Mouse (Mus musculus) spleen, adult 12 weeks (tissue): ENCODE data around the gene Efna3.

Experiments
- DNase-seq: peaks from one replicate; pipeline ENCODE4 v3.0.0; 2022; ENCODE audit warnings: low spot score

Efna3 gene

GRCm38 (mm10) chr3:89337721-89338578 lies 15.2 kb upstream of the Efna3 start, which contains the start of gene Efna4:
Gene Efna4, minus strand, starts transcription at chr3:89338028.
- DNase-seq, result no peak

- no peak for DNase-seq
Measured at GRCm38 (mm10) chr3:89337062-89337720, 14.4 kb upstream of the Efna3 start.

GRCm38 (mm10) chr3:89336529-89336928 lies 13.8 kb upstream of the Efna3 start:
- no peak for DNase-seq

GRCm38 (mm10) chr3:89333053-89333452 lies 10.3 kb upstream of the Efna3 start:
- DNase-seq, result no peak

GRCm38 (mm10) chr3:89332476-89332875 lies 9.7 kb upstream of the Efna3 start:
- DNase-seq, result no peak

- no peak for DNase-seq
Measured at GRCm38 (mm10) chr3:89332013-89332412, 9.2 kb upstream of the Efna3 start.

GRCm38 (mm10) chr3:89331561-89331960 lies 8.8 kb upstream of the Efna3 start:
- DNase-seq, result no peak

- no peak for DNase-seq
Measured at GRCm38 (mm10) chr3:89330948-89331347, 8.2 kb upstream of the Efna3 start.

GRCm38 (mm10) chr3:89330346-89330745 lies 7.6 kb upstream of the Efna3 start:
- DNase-seq, result no peak

GRCm38 (mm10) chr3:89328623-89329022 lies 5.9 kb upstream of the Efna3 start:
- no peak for DNase-seq

- no peak for DNase-seq
Measured at GRCm38 (mm10) chr3:89327371-89327870, 4.7 kb upstream of the Efna3 start.

- DNase-seq, result no peak
Measured at GRCm38 (mm10) chr3:89325882-89326281, 3.1 kb upstream of the Efna3 start.

GRCm38 (mm10) chr3:89322131-89322500 lies 649 bp downstream of the Efna3 start:
- DNase-seq, result no peak

GRCm38 (mm10) chr3:89321183-89322130 lies 1.3 kb downstream of the Efna3 start:
- no peak for DNase-seq

GRCm38 (mm10) chr3:89320581-89321182 lies 2.1 kb downstream of the Efna3 start:
- no peak for DNase-seq

- no peak for DNase-seq
Measured at GRCm38 (mm10) chr3:89319591-89320350, 3.0 kb downstream of the Efna3 start.

- DNase-seq, result no peak
Measured at GRCm38 (mm10) chr3:89318971-89319590, 3.7 kb downstream of the Efna3 start.

GRCm38 (mm10) chr3:89318316-89318715 lies 4.4 kb downstream of the Efna3 start:
- no peak for DNase-seq

GRCm38 (mm10) chr3:89317246-89317645 lies 5.5 kb downstream of the Efna3 start:
- DNase-seq, result no peak

GRCm38 (mm10) chr3:89316833-89317232 lies 5.9 kb downstream of the Efna3 start:
- peak; percentile 53 for DNase-seq
